Mouse (Mus musculus) myocyte (in vitro differentiated cells): ENCODE results near the gene Shank3. TPM values are rescaled to one million over a fixed set of nuclear protein-coding genes. Genes with fewer than 3 reads are reported as not detected.

Experiments used
- H3K27me3 ChIP-seq: one replicate; pipeline ENCODE4 v1.6.1; 2011; ENCODE audit not compliant: control insufficient read depth, insufficient read depth, insufficient read length
- H3K36me3 ChIP-seq: one replicate; pipeline ENCODE4 v1.6.1; 2011; ENCODE audit not compliant: control insufficient read depth, insufficient read depth
- H3K4me2 ChIP-seq: one replicate; pipeline ENCODE4 v1.6.1; 2011; ENCODE audit warnings: low read depth, control low read depth
- H3K4me3 ChIP-seq: one replicate; pipeline ENCODE4 v1.5.1; 2011; ENCODE audit warnings: mild to moderate bottlenecking, control low read depth, moderate library complexity
- H3K79me2 ChIP-seq: one replicate; pipeline ENCODE4 v1.6.1; 2011; ENCODE audit not compliant: control insufficient read depth, insufficient read depth
- H3ac ChIP-seq: one replicate; pipeline ENCODE4 v1.6.1; 2011; ENCODE audit not compliant: control insufficient read depth, insufficient read length
- CEBPB ChIP-seq: IDR thresholded peaks from 2 replicates; pipeline ENCODE4 v1.6.1; 2011; ENCODE audit warnings: mild to moderate bottlenecking, moderate library complexity; ENCODE audit not compliant: poor library complexity, insufficient read depth, severe bottlenecking
- E2F4 ChIP-seq: IDR thresholded peaks from one replicate; pipeline ENCODE4 v1.6.1; 2011; ENCODE audit warnings: mild to moderate bottlenecking, control low read depth, moderate library complexity; ENCODE audit not compliant: insufficient read depth
- MAX ChIP-seq: IDR thresholded peaks from one replicate; pipeline ENCODE4 v1.6.1; 2011; ENCODE audit warnings: low read depth, mild to moderate bottlenecking, control low read depth
- MYOD1 ChIP-seq, 3 experiments: IDR thresholded peaks; one replicate each; pipeline ENCODE4 v1.6.1; 2011; ENCODE audit warnings: control low read depth in 2 of 3, low read depth in 2 of 3, mild to moderate bottlenecking in 2 of 3, moderate library complexity in 1 of 3; ENCODE audit not compliant: insufficient read length in 2 of 3, control insufficient read depth in 1 of 3
- MYOG ChIP-seq, 3 experiments: IDR thresholded peaks; one replicate each; pipeline ENCODE4 v1.6.1; 2011; ENCODE audit warnings: control low read depth in 2 of 3, low read depth in 2 of 3, mild to moderate bottlenecking in 2 of 3; ENCODE audit not compliant: insufficient read length in 2 of 3, control insufficient read depth in 1 of 3, insufficient read depth in 1 of 3
- POLR2A ChIP-seq: IDR thresholded peaks from one replicate; pipeline ENCODE4 v1.6.1; 2011; ENCODE audit warnings: low read depth, mild to moderate bottlenecking, control low read depth, moderate library complexity; ENCODE audit not compliant: insufficient read length
- POLR2AphosphoS2 ChIP-seq: IDR thresholded peaks from one replicate; pipeline ENCODE4 v1.6.1; 2011; ENCODE audit warnings: low read depth, control low read depth; ENCODE audit not compliant: insufficient read length
- REST ChIP-seq: IDR thresholded peaks from one replicate; pipeline ENCODE4 v1.6.1; 2011; ENCODE audit warnings: mild to moderate bottlenecking, control low read depth, moderate library complexity; ENCODE audit not compliant: insufficient read depth, insufficient read length
- SRF ChIP-seq: IDR thresholded peaks from one replicate; pipeline ENCODE4 v1.6.1; 2011; ENCODE audit warnings: low read depth; ENCODE audit not compliant: control insufficient read depth, insufficient read length
- TCF12 ChIP-seq: IDR thresholded peaks from one replicate; pipeline ENCODE4 v1.6.1; 2011; ENCODE audit warnings: mild to moderate bottlenecking, control low read depth; ENCODE audit not compliant: poor library complexity, insufficient read depth, severe bottlenecking
- TCF3 ChIP-seq: IDR thresholded peaks from one replicate; pipeline ENCODE4 v1.6.1; 2011; ENCODE audit warnings: low read depth, control low read depth; ENCODE audit not compliant: insufficient read length
- USF1 ChIP-seq: IDR thresholded peaks from one replicate; pipeline ENCODE4 v1.6.1; 2011; ENCODE audit warnings: low read depth, mild to moderate bottlenecking, control low read depth, moderate library complexity
- polyA plus RNA-seq: library from polyadenylated mRNA; unstranded; fragments of >200 nt; fragmentation: generic; extraction: Trizol; gene quantifications from one replicate; pipeline ENCODE4 v1.2.1, GENCODE M21; 2012; ENCODE audit warnings: missing spikeins

Shank3 gene
- polyA plus RNA-seq, 1 experiment = 1.4 TPM

DNA sequence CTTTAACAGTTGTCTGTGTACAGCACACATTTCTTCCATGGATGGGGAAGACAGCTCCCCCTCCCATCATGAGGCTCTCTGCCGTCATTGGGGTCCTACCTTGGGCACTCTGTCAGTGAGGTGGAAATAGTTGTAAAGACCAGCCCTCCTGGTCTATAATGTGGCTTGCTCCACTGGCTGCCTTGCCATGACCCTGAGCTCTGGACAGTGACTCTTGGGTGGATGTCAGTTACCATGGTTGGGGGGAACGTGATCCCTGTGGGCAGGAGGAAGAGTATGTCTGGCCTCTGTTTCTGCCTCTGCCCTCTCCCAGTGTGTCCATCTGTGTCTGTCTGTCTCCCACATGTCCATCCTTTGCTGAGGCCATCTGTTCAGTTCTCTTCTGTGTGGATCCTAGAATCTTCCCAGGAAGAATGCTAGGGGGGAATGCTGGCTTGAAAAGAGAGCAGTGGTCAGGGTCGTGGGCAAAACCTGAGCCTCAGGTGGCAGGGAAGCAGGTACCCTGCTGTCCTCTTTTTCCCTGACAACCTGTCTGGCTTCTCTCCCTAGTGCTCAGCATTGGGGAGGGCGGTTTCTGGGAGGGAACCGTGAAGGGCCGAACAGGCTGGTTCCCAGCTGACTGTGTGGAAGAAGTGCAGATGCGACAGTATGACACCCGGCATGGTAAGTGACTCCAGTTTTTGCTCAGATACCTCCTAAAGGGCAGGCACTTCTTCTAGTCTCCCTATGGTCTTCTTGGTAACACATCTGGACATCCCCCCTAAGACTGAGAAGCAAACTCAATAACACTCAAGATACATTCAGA lies 25.4 kb downstream of the Shank3 start:
- TF ChIP-seq REST (no peak), POLR2A (no peak), MYOG (IDR thresholded peaks at IDR 0.05; ENCODE audit: control insufficient read depth in 1 of 3, insufficient read depth in 1 of 3, insufficient read length in 2 of 3, low read depth in 2 of 3) (no peak), POLR2AphosphoS2 (no peak), TCF12 (no peak), CEBPB (no peak), TCF3 (no peak), MYOD1 (IDR thresholded peaks at IDR 0.05; ENCODE audit: control insufficient read depth in 1 of 3, insufficient read length in 2 of 3, low read depth in 2 of 3) (peak in 1 of 3 experiments; percentile 20)
- Histone ChIP-seq H3ac (no peak overlapping the region), H3K4me2 (peak overlapping the region; percentile 12), H3K4me3 (no peak overlapping the region), H3K36me3 (no peaks in the 10 kb centered on the region), H3K27me3 (peaks cover 31% of the 10 kb centered on the region), H3K79me2 (no peaks in the 10 kb centered on the region)

GRCm38 (mm10) chr15:89525464-89525863 lies 26.0 kb downstream of the Shank3 start:
- H3K4me3 ChIP-seq = no peak overlapping the region
- H3ac ChIP-seq = no peak overlapping the region
- no peak for TF ChIP-seq E2F4
- no peak for TF ChIP-seq TCF12
- TF ChIP-seq USF1 = no peak
- TF ChIP-seq POLR2AphosphoS2 = no peak
- no peak for TF ChIP-seq SRF
- H3K79me2 ChIP-seq = no peaks in the 10 kb centered on the region
- H3K4me2 ChIP-seq = no peak overlapping the region
- no peaks in the 10 kb centered on the region for H3K36me3 ChIP-seq
- H3K27me3 ChIP-seq = peaks cover 31% of the 10 kb centered on the region

GRCm38 (mm10) chr15:89525896-89526295 lies 26.5 kb downstream of the Shank3 start:
- no peaks in the 10 kb centered on the region for H3K36me3 ChIP-seq
- no peak overlapping the region for H3K4me2 ChIP-seq
- no peak overlapping the region for H3K4me3 ChIP-seq
- H3ac ChIP-seq = no peak overlapping the region
- TF ChIP-seq SRF = no peak
- no peak for TF ChIP-seq E2F4
- TF ChIP-seq CEBPB = no peak
- no peak for TF ChIP-seq TCF3
- no peak for TF ChIP-seq POLR2A
- TF ChIP-seq REST = no peak
- no peak for TF ChIP-seq MYOG (IDR thresholded peaks at IDR 0.05; ENCODE audit: control insufficient read depth in 1 of 3, insufficient read depth in 1 of 3, insufficient read length in 2 of 3, low read depth in 2 of 3)
- TF ChIP-seq POLR2AphosphoS2 = no peak
- no peak for TF ChIP-seq TCF12
- TF ChIP-seq MAX = no peak
- TF ChIP-seq USF1 = no peak
- no peak for TF ChIP-seq MYOD1 (IDR thresholded peaks at IDR 0.05; ENCODE audit: control insufficient read depth in 1 of 3, insufficient read length in 2 of 3, low read depth in 2 of 3)
- peaks cover 31% of the 10 kb centered on the region for H3K27me3 ChIP-seq
- no peaks in the 10 kb centered on the region for H3K79me2 ChIP-seq

DNA sequence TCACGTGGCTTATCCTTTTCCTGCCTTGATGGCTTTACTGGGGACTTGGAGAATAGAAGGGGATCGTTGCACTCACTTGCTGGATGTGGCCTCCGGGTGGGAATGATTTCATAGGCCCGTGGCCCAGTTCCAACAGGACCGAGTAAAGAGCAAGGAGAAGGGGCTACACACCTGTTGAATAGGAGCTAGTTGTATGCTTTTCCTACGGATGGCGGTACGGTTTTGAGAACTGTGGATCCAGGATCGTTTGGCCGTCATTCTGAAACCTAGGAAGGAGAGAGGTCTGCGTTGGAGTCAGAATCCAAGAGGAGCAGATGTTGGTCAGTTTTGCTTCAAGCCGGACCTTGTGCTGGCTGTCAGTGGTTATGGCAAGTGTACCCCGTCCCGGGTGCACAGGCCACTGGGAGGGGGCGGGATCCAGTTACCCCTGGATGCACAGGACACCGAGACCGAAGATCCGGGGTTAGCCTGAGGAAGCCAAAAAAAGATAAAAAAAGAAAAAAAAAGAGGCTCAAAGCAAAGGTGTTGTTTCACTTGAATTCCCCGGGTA lies 27.4 kb downstream of the Shank3 start:
- H3ac ChIP-seq = no peak overlapping the region
- no peaks in the 10 kb centered on the region for H3K79me2 ChIP-seq
- no peak overlapping the region for H3K4me3 ChIP-seq
- H3K4me2 ChIP-seq = no peak overlapping the region
- no peak for TF ChIP-seq MYOG (IDR thresholded peaks at IDR 0.05; ENCODE audit: control insufficient read depth in 1 of 3, insufficient read depth in 1 of 3, insufficient read length in 2 of 3, low read depth in 2 of 3)
- TF ChIP-seq MAX = no peak
- no peak for TF ChIP-seq REST
- no peak for TF ChIP-seq USF1
- no peak for TF ChIP-seq CEBPB
- TF ChIP-seq E2F4 = no peak
- TF ChIP-seq TCF12 = no peak
- TF ChIP-seq MYOD1 (IDR thresholded peaks at IDR 0.05; ENCODE audit: control insufficient read depth in 1 of 3, insufficient read length in 2 of 3, low read depth in 2 of 3) = no peak
- TF ChIP-seq SRF = no peak
- TF ChIP-seq POLR2A = no peak
- no peak for TF ChIP-seq POLR2AphosphoS2
- no peak for TF ChIP-seq TCF3
- H3K27me3 ChIP-seq = peaks cover 31% of the 10 kb centered on the region
- no peaks in the 10 kb centered on the region for H3K36me3 ChIP-seq

GRCm38 (mm10) chr15:89527466-89527865 lies 28.0 kb downstream of the Shank3 start:
- peaks cover 30% of the 10 kb centered on the region for H3K27me3 ChIP-seq

More at GRCm38 (mm10) chr15:89527466-89527865, 28.0 kb downstream of the Shank3 start:
- Histone ChIP-seq H3K79me2 (no peaks in the 10 kb centered on the region), H3K36me3 (no peaks in the 10 kb centered on the region), H3K4me3 (no peak overlapping the region), H3K4me2 (no peak overlapping the region), H3ac (no peak overlapping the region)
- TF ChIP-seq USF1 (no peak), MYOG (IDR thresholded peaks at IDR 0.05; ENCODE audit: control insufficient read depth in 1 of 3, insufficient read depth in 1 of 3, insufficient read length in 2 of 3, low read depth in 2 of 3) (no peak), POLR2AphosphoS2 (no peak), CEBPB (no peak)
